Mouse (Mus musculus) thymus, adult 2 months (tissue): ENCODE results near the gene Tekt5.
A peak's percentile ranks its signal among the peaks of the same experiment; 100 is the strongest.

ENCODE experiments used
- CTCF ChIP-seq: fragments of 200-500 bp; IDR thresholded peaks from 2 replicates; pipeline ENCODE4 v1.5.1; 2012; ENCODE audit warnings: mild to moderate bottlenecking, control low read depth, low read length, moderate library complexity, borderline replicate concordance; ENCODE audit not compliant: control insufficient read depth, poor library complexity, insufficient read depth; ENCODE audit errors: extremely low read depth
- POLR2A ChIP-seq: fragments of 200-500 bp; IDR thresholded peaks from 2 replicates; pipeline ENCODE4 v1.6.1; 2012; ENCODE audit warnings: mild to moderate bottlenecking, low read length, control low read depth, moderate library complexity; ENCODE audit not compliant: control insufficient read depth, poor library complexity, insufficient read depth; ENCODE audit errors: extremely low read depth

GRCm38 (mm10) chr16:10394699-10395540, at the start of gene Tekt5:
- TF ChIP-seq POLR2A (no peak), CTCF (peak; percentile 76)
